Mouse (Mus musculus): ENCODE data around the gene Ergic1. TPM values are rescaled to one million over a fixed set of nuclear protein-coding genes. Genes with fewer than 3 reads are reported as not detected.

Gene Ergic1
- polyA plus RNA-seq, 1 experiment from 2014 or later = 34.4 TPM

DNA sequence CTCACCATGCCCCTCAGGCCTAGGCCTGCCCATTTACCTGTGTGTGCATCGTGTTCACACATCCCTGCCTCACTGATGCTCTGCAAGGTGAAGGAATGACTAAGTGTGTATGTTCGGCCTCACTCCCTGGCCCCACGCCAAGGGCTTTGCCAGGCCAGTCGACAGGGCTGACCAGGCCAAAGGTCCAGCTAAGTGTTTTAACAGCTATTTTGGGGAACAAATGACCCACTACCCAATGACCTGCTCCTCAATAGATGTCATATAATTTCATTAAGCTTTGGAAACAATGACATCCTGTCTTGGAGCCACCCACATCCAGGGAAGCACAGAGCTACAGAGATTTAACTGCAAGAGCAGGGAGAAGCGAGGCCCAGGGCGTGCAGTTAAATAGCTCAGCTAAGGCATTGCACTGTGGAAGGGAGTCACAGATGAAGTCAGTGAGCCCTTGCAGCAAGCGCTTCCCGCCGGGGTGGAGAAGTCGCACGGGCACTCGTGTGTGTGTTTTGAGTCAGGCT, 41.1 kb downstream of the Ergic1 start:
- 57% methylated on average over 12 of the region's 12 CpGs for WGBS (ENCODE audit: insufficient replicate concordance)
- TF ChIP-seq CTCF (IDR thresholded peaks at IDR 0.05; ENCODE audit: low read depth) (no peak), EP300 (IDR thresholded peaks at IDR 0.05; ENCODE audit: low read depth) (0 out of 2 replicates have a peak, but pooled peaks have one; percentile 28)
- H3K27ac ChIP-seq (ENCODE audit: low read depth) = peak overlapping the region; percentile 86
- ATAC-seq = peak; percentile 85
- DNase-seq = peak; percentile 79
- H3K36me3 ChIP-seq (replicated peaks; ENCODE audit: insufficient read depth, low read length) = 0 out of 2 replicates have a peak, but pooled peaks cover 2% of the 10 kb centered on the region
- H3K9me3 ChIP-seq (ENCODE audit: low read length) = no peaks in the 10 kb centered on the region
- H3K27me3 ChIP-seq (ENCODE audit: insufficient read depth, low read length) = no peaks in the 10 kb centered on the region
- H3K4me2 ChIP-seq (ENCODE audit: low read depth, low read length) = peak overlapping the region; percentile 11; the same call in 1 of the 2 replicates
- no peak overlapping the region for H3K4me3 ChIP-seq (ENCODE audit: low read depth, low read length)
- peaks cover 30% of the 10 kb centered on the region for H3K4me1 ChIP-seq (ENCODE audit: insufficient read depth)
- peak overlapping the region; percentile 32; the same call in 1 of the 2 replicates for H3K9ac ChIP-seq (replicated peaks)

GRCm38 (mm10) chr17:26603311-26603710, 42.0 kb downstream of the Ergic1 start:
- H3K4me1 ChIP-seq (ENCODE audit: insufficient read depth) = peaks cover 30% of the 10 kb centered on the region
- DNase-seq = no peak
- H3K9ac ChIP-seq (replicated peaks) = peak overlapping the region; percentile 32; the same call in 1 of the 2 replicates
- peak overlapping the region; percentile 86 for H3K27ac ChIP-seq (ENCODE audit: low read depth)
- H3K36me3 ChIP-seq (replicated peaks; ENCODE audit: insufficient read depth, low read length) = 0 out of 2 replicates have a peak, but pooled peaks cover 3% of the 10 kb centered on the region
- TF ChIP-seq CTCF (IDR thresholded peaks at IDR 0.05; ENCODE audit: low read depth) (no peak), EP300 (IDR thresholded peaks at IDR 0.05; ENCODE audit: low read depth) (no peak)
- H3K9me3 ChIP-seq (ENCODE audit: low read length) = no peaks in the 10 kb centered on the region
- no peak overlapping the region for H3K4me2 ChIP-seq (ENCODE audit: low read depth, low read length)
- 73% methylated on average over 8 of the region's 8 CpGs for WGBS (ENCODE audit: insufficient replicate concordance)
- no peak for ATAC-seq
- H3K27me3 ChIP-seq (ENCODE audit: insufficient read depth, low read length) = no peaks in the 10 kb centered on the region
- no peak overlapping the region for H3K4me3 ChIP-seq (ENCODE audit: low read depth, low read length)

- H3K4me1 ChIP-seq (ENCODE audit: insufficient read depth) = peaks cover 28% of the 10 kb centered on the region
- H3K27ac ChIP-seq (ENCODE audit: low read depth) = 0 out of 2 replicates have a peak overlapping the region, but pooled peaks have one; percentile 18
- no peak for TF ChIP-seq CTCF (IDR thresholded peaks at IDR 0.05; ENCODE audit: low read depth)
- no peak for TF ChIP-seq EP300 (IDR thresholded peaks at IDR 0.05; ENCODE audit: low read depth)
- no peaks in the 10 kb centered on the region for H3K9me3 ChIP-seq (ENCODE audit: low read length)
- no peak overlapping the region for H3K9ac ChIP-seq (replicated peaks)
- no peak overlapping the region for H3K4me3 ChIP-seq (ENCODE audit: low read depth, low read length)
- peak; percentile 25 for DNase-seq
- ATAC-seq = no peak
- H3K27me3 ChIP-seq (ENCODE audit: insufficient read depth, low read length) = no peaks in the 10 kb centered on the region
- H3K36me3 ChIP-seq (replicated peaks; ENCODE audit: insufficient read depth, low read length) = peaks cover 8% of the 10 kb centered on the region; the same call in 1 of the 2 replicates
- H3K4me2 ChIP-seq (ENCODE audit: low read depth, low read length) = no peak overlapping the region
- WGBS (ENCODE audit: insufficient replicate concordance) = 48% methylated on average over 4 of the region's 4 CpGs
Observed at GRCm38 (mm10) chr17:26605636-26606035, 44.3 kb downstream of the Ergic1 start.

- Histone ChIP-seq H3K4me1 (ENCODE audit: insufficient read depth) (peaks cover 23% of the 10 kb centered on the region), H3K4me2 (ENCODE audit: low read depth, low read length) (no peak overlapping the region), H3K9me3 (ENCODE audit: low read length) (no peaks in the 10 kb centered on the region), H3K27ac (ENCODE audit: low read depth) (0 out of 2 replicates have a peak overlapping the region, but pooled peaks have one; percentile 18), H3K27me3 (ENCODE audit: insufficient read depth, low read length) (no peaks in the 10 kb centered on the region), H3K4me3 (ENCODE audit: low read depth, low read length) (no peak overlapping the region), H3K9ac (replicated peaks) (no peak overlapping the region), H3K36me3 (replicated peaks; ENCODE audit: insufficient read depth, low read length) (peaks cover 8% of the 10 kb centered on the region; the same call in 1 of the 2 replicates)
- ATAC-seq (peak; percentile 26; the same call in 1 of the 2 replicates), DNase-seq (no peak)
- WGBS (ENCODE audit: insufficient replicate concordance) = 60% methylated on average over 2 of the region's 2 CpGs
- TF ChIP-seq EP300 (IDR thresholded peaks at IDR 0.05; ENCODE audit: low read depth) = no peak
- no peak for TF ChIP-seq CTCF (IDR thresholded peaks at IDR 0.05; ENCODE audit: low read depth)
Observed at GRCm38 (mm10) chr17:26606516-26606915, 45.2 kb downstream of the Ergic1 start.

DNA sequence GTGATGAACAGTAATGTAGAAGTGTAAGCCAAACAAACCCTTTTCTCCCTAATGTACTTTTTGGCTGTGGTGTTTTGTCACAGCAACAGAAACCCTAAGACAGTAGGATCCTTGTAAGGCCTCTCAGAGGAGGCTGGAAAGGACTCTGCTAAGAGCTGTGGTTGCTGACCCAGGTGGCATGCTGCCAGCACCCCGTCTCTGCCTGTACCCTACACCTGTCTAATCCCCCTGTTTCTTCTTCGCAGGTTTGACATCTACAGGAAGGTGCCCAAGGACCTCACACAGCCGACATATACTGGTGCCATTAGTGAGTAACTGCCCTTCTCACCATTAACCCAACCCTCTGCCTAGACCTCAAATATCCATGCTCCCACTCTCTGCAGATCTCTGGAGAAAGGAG, 47.1 kb downstream of the Ergic1 start:
- no peak overlapping the region for H3K4me2 ChIP-seq (ENCODE audit: low read depth, low read length)
- H3K9me3 ChIP-seq (ENCODE audit: low read length) = no peaks in the 10 kb centered on the region
- no peak overlapping the region for H3K27ac ChIP-seq (ENCODE audit: low read depth)
- ATAC-seq = no peak
- DNase-seq = no peak
- 80% methylated on average over 3 of the region's 3 CpGs for WGBS (ENCODE audit: insufficient replicate concordance)
- H3K4me3 ChIP-seq (ENCODE audit: low read depth, low read length) = no peak overlapping the region
- peaks cover 10% of the 10 kb centered on the region; the same call in 1 of the 2 replicates for H3K36me3 ChIP-seq (replicated peaks; ENCODE audit: insufficient read depth, low read length)
- TF ChIP-seq EP300 (IDR thresholded peaks at IDR 0.05; ENCODE audit: low read depth) (no peak), CTCF (IDR thresholded peaks at IDR 0.05; ENCODE audit: low read depth) (no peak)
- H3K9ac ChIP-seq (replicated peaks) = no peak overlapping the region
- H3K4me1 ChIP-seq (ENCODE audit: insufficient read depth) = peaks cover 16% of the 10 kb centered on the region
- no peaks in the 10 kb centered on the region for H3K27me3 ChIP-seq (ENCODE audit: insufficient read depth, low read length)

- Histone ChIP-seq H3K4me3 (ENCODE audit: low read depth, low read length) (no peak overlapping the region), H3K27ac (ENCODE audit: low read depth) (no peak overlapping the region), H3K36me3 (replicated peaks; ENCODE audit: insufficient read depth, low read length) (peaks cover 10% of the 10 kb centered on the region; the same call in 1 of the 2 replicates), H3K9ac (replicated peaks) (no peak overlapping the region), H3K4me2 (ENCODE audit: low read depth, low read length) (no peak overlapping the region), H3K9me3 (ENCODE audit: low read length) (no peaks in the 10 kb centered on the region), H3K4me1 (ENCODE audit: insufficient read depth) (peaks cover 12% of the 10 kb centered on the region; the same call in 1 of the 2 replicates), H3K27me3 (ENCODE audit: insufficient read depth, low read length) (no peaks in the 10 kb centered on the region)
- TF ChIP-seq EP300 (IDR thresholded peaks at IDR 0.05; ENCODE audit: low read depth) = no peak
- no peak for TF ChIP-seq CTCF (IDR thresholded peaks at IDR 0.05; ENCODE audit: low read depth)
- no peak for ATAC-seq
- DNase-seq = no peak
- WGBS (ENCODE audit: insufficient replicate concordance) = 93% methylated on average over 8 of the region's 8 CpGs
Observed at GRCm38 (mm10) chr17:26608877-26609276, 47.6 kb downstream of the Ergic1 start.

All from liver, postnatal 0 days (tissue).